Comparison of ENCODE assay signal across 8 mouse cellular contexts in genomic region chr4:62518416-62519121, GRCm38 (mm10). TPM values are rescaled to one million over a fixed set of nuclear protein-coding genes. Genes with fewer than 3 reads are reported as not detected.
DNase-seq lines count a peak whose midpoint lies in the region; ATAC-seq lines count a peak whose summit lies in the region.

No protein-coding gene starts in this region.

- peak overlapping the region; percentile 77 for H3K4me2 ChIP-seq in midbrain, embryonic 13.5 days (replicated peaks)

- H3K27ac ChIP-seq in limb, embryonic 10.5 days = peak overlapping the region; percentile 88; the same call in 1 of the 2 replicates
- H3K27ac ChIP-seq in midbrain, embryonic 13.5 days = peak overlapping the region; percentile 27; the same call in 1 of the 2 replicates

- H3K36me3 ChIP-seq in limb, embryonic 10.5 days = peaks cover 25% of the 10 kb centered on the region
- peaks cover 12% of the 10 kb centered on the region for H3K36me3 ChIP-seq in midbrain, embryonic 13.5 days

- no peak; the same call in 1 of the 2 replicates for ATAC-seq in midbrain, embryonic 13.5 days

- WGBS in limb, embryonic 10.5 days = 50% methylated on average over 13 of the region's 13 CpGs
- 55% methylated on average over 13 of the region's 13 CpGs for WGBS in midbrain, embryonic 13.5 days

- H3K4me3 ChIP-seq in limb, embryonic 10.5 days = peak overlapping the region; percentile 72
- peak overlapping the region; percentile 71 for H3K4me3 ChIP-seq in midbrain, embryonic 13.5 days (replicated peaks)

- DNase-seq in retina, postnatal 1 day = peak; percentile 34
- DNase-seq in retina, embryonic 14.5 days (ENCODE audit: low spot score) = no peak
- DNase-seq in cerebellum, postnatal 14 days = peak; percentile 59 to 66
- DNase-seq in heart, postnatal 4 days = peak; percentile 56
- DNase-seq in limb, embryonic 10.5 days (ENCODE audit: low spot score) = no peak
- no peak for DNase-seq in layer of hippocampus, adult 8-10 months (ENCODE audit: low spot score in 2 of 2)
- no peak for DNase-seq in right cerebral cortex, adult 18-20 months

- peak overlapping the region; percentile 84 for H3K9ac ChIP-seq in midbrain, embryonic 13.5 days (replicated peaks)

- H3K9me3 ChIP-seq in limb, embryonic 10.5 days (replicated peaks) = no peaks in the 10 kb centered on the region
- H3K9me3 ChIP-seq in midbrain, embryonic 13.5 days = no peaks in the 10 kb centered on the region

- H3K27me3 ChIP-seq in limb, embryonic 10.5 days (ENCODE audit: low read depth, poor library complexity, severe bottlenecking) = no peaks in the 10 kb centered on the region
- H3K27me3 ChIP-seq in midbrain, embryonic 13.5 days = no peaks in the 10 kb centered on the region

- H3K4me1 ChIP-seq in limb, embryonic 10.5 days = peaks cover 44% of the 10 kb centered on the region
- H3K4me1 ChIP-seq in midbrain, embryonic 13.5 days (replicated peaks) = peaks cover 21% of the 10 kb centered on the region

RNA-seq across cellular contexts. Expression of gene Alad, which starts 1.1 kb away (rescaled TPM):
- 10 to 100 TPM; 63.8 to 69.8 TPM for total RNA-seq in heart, postnatal 4 days (2021)
- polyA plus RNA-seq in limb, embryonic 10.5 days (2016; fragmentation: Nextera tagmentation; extraction: Ambion mirVana) = 108 and 124 TPM in 2 replicates
- polyA plus RNA-seq in midbrain, embryonic 13.5 days (2015; fragmentation: Nextera tagmentation; extraction: Ambion mirVana) = 59.8 and 65.4 TPM in 2 replicates
- 10 to 100 TPM; 28.4 to 34.6 (median 30.9) TPM for total RNA-seq in layer of hippocampus, adult 8-10 months (2022)

RNA-seq across cellular contexts. Expression of gene Pole3, which starts 6.3 kb away (rescaled TPM):
- 10 to 100 TPM; 28.2 to 31.1 TPM for total RNA-seq in heart, postnatal 4 days (2021)
- 113 and 116 TPM in 2 replicates for polyA plus RNA-seq in limb, embryonic 10.5 days (2016; fragmentation: Nextera tagmentation; extraction: Ambion mirVana)
- 81.3 and 87.2 TPM in 2 replicates for polyA plus RNA-seq in midbrain, embryonic 13.5 days (2015; fragmentation: Nextera tagmentation; extraction: Ambion mirVana)
- total RNA-seq in layer of hippocampus, adult 8-10 months (2022) = 10 to 100 TPM; 27.5 to 29.7 (median 27.9) TPM

RNA-seq across cellular contexts. Expression of gene 4933430I17Rik, which starts 6.6 kb away (rescaled TPM):
- under 1 TPM; 0.19 to 0.25 TPM for total RNA-seq in heart, postnatal 4 days (2021)
- polyA plus RNA-seq in limb, embryonic 10.5 days (2016; fragmentation: Nextera tagmentation; extraction: Ambion mirVana) = 0.86 and 1.7 TPM in 2 replicates
- 1.1 and 1.5 TPM in 2 replicates for polyA plus RNA-seq in midbrain, embryonic 13.5 days (2015; fragmentation: Nextera tagmentation; extraction: Ambion mirVana)
- under 1 TPM in 3 of 4 experiments, not detected in 1; 0.23 to 0.59 (median 0.55) TPM for total RNA-seq in layer of hippocampus, adult 8-10 months (2022)

RNA-seq across cellular contexts. Expression of gene Hdhd3, which starts 15.3 kb away (rescaled TPM):
- 1 to 10 TPM; 6.3 to 6.9 TPM for total RNA-seq in heart, postnatal 4 days (2021)
- 11.7 and 13.5 TPM in 2 replicates for polyA plus RNA-seq in limb, embryonic 10.5 days (2016; fragmentation: Nextera tagmentation; extraction: Ambion mirVana)
- polyA plus RNA-seq in midbrain, embryonic 13.5 days (2015; fragmentation: Nextera tagmentation; extraction: Ambion mirVana) = 13.2 and 14.3 TPM in 2 replicates
- 10 to 100 TPM in 1 of 4 experiments, 1 to 10 TPM in 3; 8.6 to 11.5 (median 9.6) TPM for total RNA-seq in layer of hippocampus, adult 8-10 months (2022)

RNA-seq across cellular contexts. Expression of gene Bspry, which starts 38.7 kb away (rescaled TPM):
- total RNA-seq in heart, postnatal 4 days (2021) = not detected
- polyA plus RNA-seq in limb, embryonic 10.5 days (2016; fragmentation: Nextera tagmentation; extraction: Ambion mirVana) = 1.0 and 1.3 TPM in 2 replicates
- 0.44 and 0.86 TPM in 2 replicates for polyA plus RNA-seq in midbrain, embryonic 13.5 days (2015; fragmentation: Nextera tagmentation; extraction: Ambion mirVana)
- under 1 TPM in 3 of 4 experiments, not detected in 1; 0.28 to 0.43 (median 0.30) TPM for total RNA-seq in layer of hippocampus, adult 8-10 months (2022)

Comparison
In these comparisons a context has a peak if more than half of its experiments do, and no peak if none do; other contexts are left out.
1. DNase-seq: peak in retina, postnatal 1 day (single experiment), cerebellum, postnatal 14 days (2 of 2) and heart, postnatal 4 days (single experiment); none in retina, embryonic 14.5 days (single experiment), limb, embryonic 10.5 days (single experiment), layer of hippocampus, adult 8-10 months (0 of 2) and right cerebral cortex, adult 18-20 months (single experiment).